Mouse (Mus musculus) lung, postnatal 4 days (tissue): ENCODE measurements at regions not wholly inside any gene's neighbourhood (a gene's known extent, or its start where the extent isn't known, plus 50 kb on each side); places are given as distances from the start of the nearest gene placed in this dataset.

Source experiments
- DNase-seq, 2 experiments: peaks; one replicate each; pipeline ENCODE4 v3.0.0; 2021

- DNase-seq: no peak
These were observed 390.0 kb upstream of the Slc35b3 start for GRCm38 (mm10) chr13:39350668-39351067.

DNA sequence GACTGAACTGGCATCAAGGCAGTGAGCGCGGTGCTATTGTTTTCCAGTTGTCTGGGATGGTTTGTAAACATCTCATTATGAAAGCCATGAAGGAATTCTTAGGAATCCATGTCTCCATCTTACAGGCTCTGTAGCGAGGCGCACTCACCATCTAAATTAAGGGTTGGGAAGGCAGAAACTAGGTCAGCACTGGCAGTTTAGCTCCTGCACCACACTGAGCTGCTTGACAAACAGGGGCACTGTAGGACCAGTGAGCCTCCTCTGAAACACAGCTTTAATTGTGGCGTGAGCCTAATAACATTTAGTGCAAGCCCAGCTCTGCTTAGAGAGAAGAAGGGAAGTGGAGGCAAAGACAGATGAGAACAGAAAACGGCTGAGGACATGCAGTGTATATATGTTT is 387.1 kb upstream of the Slc35b3 start:
- no peak for DNase-seq

GRCm38 (mm10) chr13:39334874-39335273 is 374.2 kb upstream of the Slc35b3 start:
- DNase-seq: no peak

DNA sequence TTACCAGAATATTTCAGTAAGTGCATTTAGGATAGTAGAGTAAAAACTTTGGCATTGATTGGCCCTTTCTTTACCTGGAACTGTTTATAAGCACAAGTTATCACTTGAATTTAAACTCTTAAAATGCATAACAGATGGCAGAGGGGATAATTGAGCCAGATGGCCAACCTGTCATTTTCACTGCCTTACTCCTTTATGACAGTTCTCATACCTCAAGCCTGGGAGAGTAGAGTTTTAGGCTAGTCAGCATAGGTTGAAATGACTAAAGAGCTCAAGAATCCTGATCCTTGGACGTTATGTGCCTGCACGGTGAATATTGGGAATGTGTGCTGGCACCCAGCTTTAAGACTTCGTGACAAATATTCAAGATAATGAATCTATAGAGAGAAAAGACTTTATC is 369.1 kb upstream of the Slc35b3 start:
- DNase-seq: no peak

DNA sequence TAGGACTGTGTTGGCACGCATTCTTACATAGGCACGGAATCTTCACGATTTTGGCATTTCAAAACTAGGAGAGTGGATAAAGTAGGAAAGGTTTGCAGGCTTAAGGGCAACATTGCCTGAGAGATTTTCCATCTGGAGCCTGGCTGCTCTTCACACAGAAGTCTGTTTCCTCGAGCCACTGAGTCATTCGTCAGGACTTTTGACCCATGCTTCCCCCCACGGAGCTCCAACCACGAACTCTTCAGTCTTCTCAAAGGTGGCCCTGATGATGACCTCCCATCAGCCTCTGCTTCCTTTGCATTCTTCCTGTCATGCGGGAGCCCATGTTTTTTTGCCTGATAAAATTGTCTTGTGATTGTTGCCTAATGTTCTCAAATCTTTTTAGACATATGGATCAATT is 365.5 kb upstream of the Slc35b3 start:
- no peak for DNase-seq

DNA sequence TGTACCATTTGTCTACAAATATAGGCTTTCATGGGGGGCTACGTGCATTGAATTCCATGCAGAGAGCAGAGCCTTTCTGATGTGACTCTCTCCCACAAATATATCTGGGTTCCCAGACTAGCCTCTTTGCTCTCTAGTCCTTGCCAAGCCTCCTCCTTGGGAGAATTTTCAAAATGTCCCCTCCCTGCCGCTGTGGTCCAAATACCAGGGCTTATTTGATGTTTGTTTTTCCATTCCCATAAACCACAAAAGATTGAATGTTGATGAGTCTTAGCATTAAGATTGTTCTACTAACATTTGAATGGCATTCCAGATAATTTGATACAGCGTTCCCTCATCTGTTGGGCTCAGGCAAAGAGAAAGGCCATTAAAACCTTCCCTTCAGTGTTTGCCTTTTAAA is 360.4 kb upstream of the Slc35b3 start:
- no peak for DNase-seq

DNA sequence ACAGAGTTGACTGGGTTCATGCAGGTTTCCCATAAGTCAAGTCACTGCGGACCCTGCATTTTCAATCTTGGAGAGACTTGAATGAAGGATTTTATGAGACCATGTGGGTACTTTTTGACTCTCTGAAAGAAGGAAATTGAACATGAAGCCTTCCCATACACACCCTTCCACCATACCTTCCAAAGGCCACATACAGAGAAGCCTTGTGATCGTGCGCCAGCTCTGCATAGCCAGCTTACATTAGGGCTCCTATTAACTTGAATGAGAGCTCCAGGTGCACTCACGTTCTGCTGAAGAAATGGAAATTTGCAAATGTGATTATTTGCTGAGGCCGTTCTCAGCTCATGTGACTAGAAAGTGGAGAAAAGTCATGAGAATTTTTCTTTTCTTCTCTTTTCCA is 349.1 kb upstream of the Slc35b3 start:
- no peak for DNase-seq

GRCm38 (mm10) chr13:39307845-39308244 is 347.2 kb upstream of the Slc35b3 start:
- DNase-seq: peak in 1 of 2 experiments; percentile 5

GRCm38 (mm10) chr13:39306851-39307250 is 346.2 kb upstream of the Slc35b3 start:
- no peak for DNase-seq

- no peak for DNase-seq
These were observed 336.5 kb upstream of the Slc35b3 start for GRCm38 (mm10) chr13:39297129-39297528.

DNA sequence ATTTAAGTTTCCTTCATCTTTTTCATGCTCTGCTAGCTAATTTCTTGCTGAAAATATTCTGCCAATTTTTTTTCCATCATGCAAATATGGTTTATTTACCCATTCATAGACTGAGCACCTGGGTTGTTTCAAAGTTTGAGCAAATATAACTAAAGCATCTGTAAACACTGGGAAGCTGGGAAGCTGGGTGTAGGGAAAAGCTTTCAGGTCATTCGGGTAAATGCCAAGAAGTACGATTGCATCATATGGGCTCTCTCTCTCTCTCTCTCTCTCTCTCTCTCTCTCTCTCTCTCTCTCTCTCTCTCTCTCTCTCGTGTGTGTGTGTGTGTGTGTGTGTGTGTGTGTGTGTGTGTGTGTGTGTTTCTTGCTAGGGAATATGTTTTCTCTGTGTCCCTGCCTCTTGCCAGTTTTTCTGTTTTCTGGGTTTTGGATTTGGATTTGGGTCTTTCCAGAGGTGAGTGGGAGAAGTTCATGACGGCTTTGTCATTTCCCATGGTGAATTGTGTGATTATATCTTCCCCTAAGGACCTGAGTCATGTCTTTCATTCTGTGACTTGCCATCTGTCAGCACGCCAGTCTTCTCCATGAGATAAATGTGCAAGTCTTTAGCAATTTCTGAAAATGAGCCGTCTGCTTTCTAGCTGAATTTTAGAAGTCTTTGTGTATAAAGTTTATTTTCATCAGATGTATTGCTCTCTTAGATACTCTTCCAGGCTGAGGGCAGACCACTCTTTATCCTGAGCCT is 329.7 kb upstream of the Slc35b3 start:
- no peak for DNase-seq

DNA sequence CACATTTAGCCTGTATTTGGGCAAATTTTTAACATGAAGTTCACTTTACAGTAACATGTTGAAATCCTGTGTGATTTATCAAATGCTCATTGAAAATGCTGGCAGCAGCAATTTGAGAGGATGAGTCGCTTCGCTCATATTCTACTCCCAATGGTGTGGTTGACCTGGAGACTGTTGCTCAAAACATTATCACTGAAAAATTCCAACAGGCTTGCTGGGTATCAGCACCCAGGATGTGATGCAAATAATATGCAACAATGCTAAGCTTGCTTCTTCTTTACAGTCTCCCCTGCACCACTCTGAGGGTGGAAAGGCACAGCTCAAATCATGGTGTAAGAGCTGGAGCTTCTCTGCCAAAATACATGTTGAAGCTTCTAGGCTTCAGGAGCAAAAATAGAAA is 321.6 kb upstream of the Slc35b3 start:
- DNase-seq: no peak

- peak in 1 of 2 experiments; percentile 5 for DNase-seq
These were observed 317.4 kb upstream of the Slc35b3 start for GRCm38 (mm10) chr13:39278101-39278500.

- no peak for DNase-seq
These were observed 305.3 kb upstream of the Slc35b3 start for GRCm38 (mm10) chr13:39266024-39266423.

DNA sequence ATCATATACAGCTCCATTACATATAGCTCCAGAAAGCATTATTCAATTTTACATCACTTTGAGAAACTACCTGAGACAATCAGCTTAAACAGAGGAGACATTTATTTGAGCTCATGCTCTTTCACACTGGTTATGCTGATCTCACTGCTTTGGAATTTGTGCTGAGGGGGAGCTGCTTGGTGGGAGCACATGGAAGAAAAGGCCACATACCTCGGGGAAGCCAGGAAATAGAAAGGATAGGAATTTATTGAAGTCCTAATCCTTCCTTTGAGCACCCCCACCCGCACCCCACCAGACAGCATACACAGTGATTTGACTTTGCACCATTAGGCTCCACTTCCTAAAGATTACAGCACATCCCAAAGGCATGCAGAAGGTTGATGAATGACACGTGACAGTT is 296.0 kb upstream of the Slc35b3 start:
- no peak for DNase-seq

- DNase-seq: no peak
These were observed 294.7 kb upstream of the Slc35b3 start for GRCm38 (mm10) chr13:39255338-39255737.

DNA sequence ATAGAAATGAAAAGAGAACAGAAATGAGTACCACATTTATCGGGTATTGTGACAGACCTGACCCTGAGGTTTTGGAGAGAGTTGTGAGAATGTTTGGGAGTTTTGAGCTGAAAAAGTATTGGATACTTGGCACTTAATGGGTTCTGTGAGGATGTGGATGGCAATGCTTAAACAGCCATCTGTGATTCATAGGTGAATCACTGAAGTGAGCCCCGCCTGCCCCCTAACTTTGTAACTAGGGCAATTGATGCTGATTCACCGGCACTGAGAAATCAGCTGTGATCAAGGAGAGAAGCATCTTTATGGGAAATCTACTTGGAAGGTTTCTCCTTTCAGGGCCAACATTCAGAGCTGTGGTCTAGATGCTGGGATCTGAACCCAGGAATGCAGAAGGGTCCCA is 291.9 kb upstream of the Slc35b3 start:
- no peak for DNase-seq

DNA sequence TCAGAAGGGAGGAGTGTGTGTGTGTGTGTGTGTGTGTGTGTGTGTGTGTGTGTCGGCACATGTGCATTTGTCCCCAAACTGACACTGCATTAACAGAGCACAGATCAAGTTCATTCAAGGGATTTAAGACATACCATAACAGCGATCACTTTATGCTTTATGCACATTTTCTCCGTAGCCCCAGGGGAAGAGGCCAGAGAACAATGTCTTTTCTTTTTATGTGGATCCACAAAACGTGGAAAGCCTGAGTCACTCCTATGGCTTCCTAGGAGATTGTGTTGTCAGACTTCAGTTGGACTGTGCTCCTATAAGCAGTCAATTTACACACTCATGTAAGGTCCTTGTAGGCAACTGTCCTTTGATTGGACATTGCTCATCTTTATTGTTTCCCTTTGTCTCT is 289.4 kb upstream of the Slc35b3 start:
- no peak for DNase-seq

DNA sequence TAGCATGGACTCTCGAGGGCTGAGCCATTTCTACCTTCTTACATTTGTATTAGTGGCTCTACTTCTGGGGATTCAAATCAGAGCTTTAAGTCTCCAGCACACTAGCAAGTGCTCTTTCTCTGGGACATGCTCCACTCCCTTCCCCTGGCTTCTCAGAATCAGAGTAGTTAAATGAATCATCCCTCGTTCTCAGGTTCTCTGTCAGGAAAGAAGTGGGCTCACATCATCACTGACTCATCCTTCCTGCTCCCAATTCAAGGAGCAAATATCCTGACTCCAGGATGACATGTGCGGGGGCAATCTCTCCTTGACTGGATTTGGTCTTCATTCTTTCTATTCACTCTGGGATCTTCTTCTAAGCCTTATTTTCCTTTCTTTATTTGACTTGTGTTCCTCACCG is 266.2 kb upstream of the Slc35b3 start:
- DNase-seq: no peak

DNA sequence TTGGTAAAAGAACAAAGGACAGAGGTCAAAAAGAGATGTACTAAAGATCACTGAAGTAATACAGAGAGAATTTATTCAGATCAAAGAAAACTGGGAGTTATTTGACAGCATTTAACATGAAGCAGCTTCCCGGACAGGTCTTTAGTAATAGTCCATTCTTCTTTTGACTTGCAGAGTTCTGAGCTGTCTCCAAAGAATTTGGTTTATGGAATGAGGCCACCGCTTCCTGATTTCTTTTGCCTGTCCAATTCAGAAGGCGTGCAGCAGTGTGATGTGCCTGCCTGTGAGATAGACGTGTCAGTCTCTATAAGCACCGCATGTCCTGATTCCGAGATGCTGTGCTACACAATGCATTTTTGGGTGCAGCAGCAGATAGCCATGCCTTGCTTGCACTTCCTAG is 265.0 kb upstream of the Slc35b3 start:
- DNase-seq: no peak

GRCm38 (mm10) chr13:39211076-39211475 is 250.4 kb upstream of the Slc35b3 start:
- DNase-seq: no peak

DNA sequence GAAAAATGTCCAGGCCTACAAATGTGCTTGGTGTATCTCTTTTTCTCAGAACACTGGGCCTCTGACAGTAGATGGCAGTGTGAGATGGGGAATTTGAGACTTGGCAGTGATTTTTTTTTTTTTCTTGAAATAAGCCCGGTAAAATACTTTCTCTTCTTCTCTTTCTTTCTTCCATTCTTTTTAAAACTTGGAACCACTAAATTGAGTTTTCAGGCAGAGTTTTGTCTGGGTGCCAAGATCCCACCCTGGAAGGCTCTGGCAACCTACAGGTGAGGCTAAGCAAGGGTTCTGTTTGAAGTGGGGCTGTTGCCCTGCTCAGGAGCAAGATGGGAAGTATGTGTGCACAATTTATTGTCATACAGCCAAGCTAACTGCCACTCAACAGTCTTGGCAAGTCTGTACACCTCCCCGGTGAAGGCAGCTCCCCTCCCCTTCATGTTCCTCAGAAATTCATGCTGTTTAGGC is 223.1 kb upstream of the Slc35b3 start:
- peak in 1 of 2 experiments; percentile 5 for DNase-seq

GRCm38 (mm10) chr13:39161980-39162379 is 201.3 kb upstream of the Slc35b3 start:
- no peak for DNase-seq

DNA sequence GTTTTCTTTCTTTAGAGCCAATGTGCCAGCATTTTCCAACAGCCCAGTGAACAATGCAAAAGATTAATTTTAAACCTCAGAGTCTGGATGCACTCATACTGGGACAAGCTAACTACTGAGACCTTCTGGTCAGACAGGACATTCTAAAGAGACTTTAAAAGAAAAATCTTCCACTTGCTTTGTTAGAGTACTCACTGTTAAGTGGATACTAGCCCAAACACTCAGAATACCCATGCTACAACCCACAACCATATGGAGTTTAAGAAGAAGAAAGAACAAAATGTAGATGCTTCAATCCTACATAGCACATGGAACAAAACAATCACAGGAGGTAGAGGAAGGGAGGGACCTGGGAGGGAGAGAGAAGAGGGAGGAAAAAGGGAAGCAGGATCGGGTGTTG is 167.3 kb upstream of the Slc35b3 start:
- DNase-seq: no peak

GRCm38 (mm10) chr13:39092058-39092457 is 131.4 kb upstream of the Slc35b3 start:
- no peak for DNase-seq
